Mouse (Mus musculus): ENCODE data around the gene Gm7849.
"Not testable (repeated sequence)": the region's sequence is repeated elsewhere in the genome, so short reads cannot be mapped to it uniquely, and the experiment has no call there.

Gene Gm7849

GRCm38 (mm10) chr8:21456460-21456859, at the start of gene Gm7849:
Gene Gm7849, minus strand, starts transcription at chr8:21456560.
- not testable (repeated sequence) for DNase-seq (ENCODE audit: extremely low read depth, insufficient read length, low spot score)

- not testable (repeated sequence) for DNase-seq (ENCODE audit: extremely low read depth, insufficient read length, low spot score)
These were observed 29.2 kb downstream of the Gm7849 start, which contains the start of gene Defa36 for GRCm38 (mm10) chr8:21427111-21427510. Gene Defa36, plus strand, starts transcription at chr8:21427411.
